In genomic region chr17:45449586-45449985, GRCm38 (mm10) we compare ENCODE assay signal across 21 mouse cellular contexts. TPM values are rescaled to one million over a fixed set of nuclear protein-coding genes. Genes with fewer than 3 reads are reported as not detected.
DNase-seq lines count a peak whose midpoint lies in the region; ATAC-seq and TF ChIP-seq lines count a peak whose summit lies in the region.
"Had no signal": no experiment of that assay in that cellular context is flagged by ENCODE, and none has a peak within 500 bp of the region (broad histone marks: within the 10 kb centered on the region; RNA-seq: fewer than 3 reads in every experiment).

No protein-coding gene starts in this region.

- TF ChIP-seq POLR2A in ES-Bruce4 (IDR thresholded peaks at IDR 0.05; ENCODE audit: insufficient read depth, low read length) (no peak), MEL (IDR thresholded peaks at IDR 0.05; ENCODE audit: control insufficient read depth in 1 of 2, insufficient read depth in 1 of 2, low read depth in 1 of 2, low read length in 2 of 2, poor library complexity in 1 of 2) (no peak)

- TF ChIP-seq RAD21 in MEL (IDR thresholded peaks at IDR 0.05; ENCODE audit: low read depth, low read length): no peak

- no peak for DNase-seq in MEL (ENCODE audit: low read depth, low spot score)
- peak; percentile 57 for DNase-seq in ZHBTc4 (ENCODE audit: low read depth, low spot score)
- no peak for DNase-seq in adrenal gland, adult 18-20 months (ENCODE audit: low spot score in 2 of 2)
- DNase-seq in left cerebral cortex, postnatal 36 days (ENCODE audit: low spot score in 2 of 2): no peak
- DNase-seq: adrenal gland, adult 8-10 months; adrenal gland, postnatal 14 days; adrenal gland, postnatal 36 days; cerebellum, adult 11-12 months; cerebellum, adult 2 months; cerebellum, adult 9-10 months; cerebellum, postnatal 10 days; cerebellum, postnatal 25 days had no signal

- H3K27ac ChIP-seq in ES-Bruce4 (ENCODE audit: insufficient read depth, low read length): peak overlapping the region; percentile 53
- H3K27ac ChIP-seq in MEL (ENCODE audit: control insufficient read depth, low read depth, low read length): peak overlapping the region; percentile 12; the same call in 1 of the 2 replicates
- no peak overlapping the region for H3K27ac ChIP-seq in forebrain, embryonic 12.5 days
- H3K27ac ChIP-seq: embryonic facial prominence, embryonic 10.5 days; embryonic facial prominence, embryonic 12.5 days had no signal

- H3K36me3 ChIP-seq in ES-Bruce4 (ENCODE audit: control insufficient read depth, insufficient read depth, low read length, poor library complexity, severe bottlenecking) (peaks cover 8% of the 10 kb centered on the region; the same call in 1 of the 2 replicates), MEL (ENCODE audit: control insufficient read depth in 1 of 2, insufficient read depth in 2 of 2, low read length in 2 of 2) (peaks cover 0 to 34% of the 10 kb centered on the region in 2 experiments; a peak in 2 of 4 replicates)
- peaks cover 12% of the 10 kb centered on the region for H3K36me3 ChIP-seq in forebrain, embryonic 12.5 days (replicated peaks)
- H3K36me3 ChIP-seq: embryonic facial prominence, embryonic 12.5 days had no signal

- no peaks in the 10 kb centered on the region for H3K9me3 ChIP-seq in ES-Bruce4 (replicated peaks; ENCODE audit: control insufficient read depth, insufficient read depth, low read length, poor library complexity, severe bottlenecking)
- H3K9me3 ChIP-seq in MEL (replicated peaks; ENCODE audit: insufficient read depth, low read length): no peaks in the 10 kb centered on the region
- H3K9me3 ChIP-seq in forebrain, embryonic 12.5 days: no peaks in the 10 kb centered on the region
- H3K9me3 ChIP-seq: embryonic facial prominence, embryonic 10.5 days; embryonic facial prominence, embryonic 12.5 days; G1E had no signal

- H3K27me3 ChIP-seq in ES-Bruce4 (ENCODE audit: control insufficient read depth, insufficient read depth, low read length, poor library complexity, severe bottlenecking) (no peaks in the 10 kb centered on the region), MEL (ENCODE audit: control insufficient read depth in 1 of 2, insufficient read depth in 2 of 2, low read length in 2 of 2) (no peaks in the 10 kb centered on the region)
- no peaks in the 10 kb centered on the region for H3K27me3 ChIP-seq in forebrain, embryonic 12.5 days
- H3K27me3 ChIP-seq: CH12.LX; embryonic facial prominence, embryonic 12.5 days had no signal

- peaks cover 9% of the 10 kb centered on the region for H3K4me1 ChIP-seq in ES-Bruce4 (ENCODE audit: control insufficient read depth, insufficient read depth, low read length)
- H3K4me1 ChIP-seq in MEL (ENCODE audit: control insufficient read depth in 1 of 2, insufficient read depth in 2 of 2, low read length in 2 of 2): peaks cover 19 to 29% of the 10 kb centered on the region in 2 experiments
- no peaks in the 10 kb centered on the region for H3K4me1 ChIP-seq in forebrain, embryonic 12.5 days
- H3K4me1 ChIP-seq: embryonic facial prominence, embryonic 10.5 days; embryonic facial prominence, embryonic 12.5 days had no signal

- intact Hi-C loops in left cerebral cortex, postnatal 36 days (cut with DNase I): no loop called here

- WGBS in forebrain, embryonic 12.5 days: 92% methylated on average over 8 of the region's 8 CpGs

- no peak for ATAC-seq in forebrain, embryonic 12.5 days (ENCODE audit: low FRiP score)
- ATAC-seq: CD4-positive, CD25-positive, alpha-beta regulatory T cell, adult 4 months; forebrain, embryonic 14.5 days; forebrain, embryonic 16.5 days had no signal

- H3K4me3 ChIP-seq in ES-Bruce4 (ENCODE audit: low read depth, low read length) (no peak overlapping the region), MEL (ENCODE audit: control insufficient read depth in 1 of 2, insufficient read depth in 1 of 2, low read depth in 2 of 2, low read length in 2 of 2) (no peak overlapping the region)
- H3K4me3 ChIP-seq in forebrain, embryonic 12.5 days (replicated peaks): no peak overlapping the region
- H3K4me3 ChIP-seq: embryonic facial prominence, embryonic 10.5 days; embryonic facial prominence, embryonic 12.5 days had no signal

- TF ChIP-seq CTCF in ES-Bruce4 (IDR thresholded peaks at IDR 0.05; ENCODE audit: low read depth, low read length) (no peak), MEL (IDR thresholded peaks at IDR 0.05 in 2 of 3, conservative IDR thresholded peaks at IDR 0.05 in 1 of 3; ENCODE audit: control insufficient read depth in 1 of 3, insufficient read depth in 1 of 3, low read depth in 2 of 3, low read length in 3 of 3, poor library complexity in 1 of 3, severe bottlenecking in 1 of 3) (no peak)

- peak; percentile 52; the same call in 1 of the 2 replicates for TF ChIP-seq EP300 in ES-Bruce4 (IDR thresholded peaks at IDR 0.05; ENCODE audit: insufficient read depth, low read depth, low read length)
- TF ChIP-seq EP300 in MEL (IDR thresholded peaks at IDR 0.05; ENCODE audit: low read depth in 1 of 2, low read length in 2 of 2): no peak

- no peak overlapping the region for H3K4me2 ChIP-seq in forebrain, embryonic 12.5 days
- H3K4me2 ChIP-seq: embryonic facial prominence, embryonic 12.5 days had no signal

- H3K79me2 ChIP-seq in MEL (ENCODE audit: control insufficient read depth, insufficient read depth, low read length, poor library complexity): no peaks in the 10 kb centered on the region

- H3K9ac ChIP-seq in ES-Bruce4 (ENCODE audit: low read depth, poor library complexity, severe bottlenecking): no peak overlapping the region
- H3K9ac ChIP-seq in MEL (ENCODE audit: control insufficient read depth, low read depth, low read length, poor library complexity, severe bottlenecking): no peak overlapping the region
- H3K9ac ChIP-seq in forebrain, embryonic 12.5 days: no peak overlapping the region
- H3K9ac ChIP-seq: embryonic facial prominence, embryonic 12.5 days had no signal

TF ChIP-seq in MEL, 35 proteins besides CTCF, POLR2A, EP300 and RAD21:
- no peak for TF ChIP-seq TAL1 (IDR thresholded peaks at IDR 0.05; ENCODE audit: low read length)
- TF ChIP-seq POLR2AphosphoS2 (IDR thresholded peaks at IDR 0.05; ENCODE audit: low read length): no peak
- no peak for TF ChIP-seq POLR2AphosphoS5 (IDR thresholded peaks at IDR 0.05; ENCODE audit: borderline replicate concordance, low read depth, low read length)
- no peak for TF ChIP-seq ZMIZ1 (IDR thresholded peaks at IDR 0.05; ENCODE audit: low read depth, low read length)
- TF ChIP-seq HCFC1 (IDR thresholded peaks at IDR 0.05; ENCODE audit: low read depth, low read length): no peak
- TF ChIP-seq MAX (IDR thresholded peaks at IDR 0.05; ENCODE audit: low read length): no peak
- no peak for TF ChIP-seq MAFK (IDR thresholded peaks at IDR 0.05; ENCODE audit: borderline replicate concordance, low read depth, low read length)
- no peak for TF ChIP-seq ZC3H11A (IDR thresholded peaks at IDR 0.05; ENCODE audit: low read depth, low read length)
- no peak for TF ChIP-seq TBP (IDR thresholded peaks at IDR 0.05; ENCODE audit: low read depth, low read length)
- no peak for TF ChIP-seq USF2 (IDR thresholded peaks at IDR 0.05; ENCODE audit: borderline replicate concordance in 1 of 2, insufficient read depth in 1 of 2, low read depth in 1 of 2, low read length in 2 of 2)
- no peak for TF ChIP-seq ZNF384 (IDR thresholded peaks at IDR 0.05; ENCODE audit: low read depth, low read length)
- no peak for TF ChIP-seq NELFE (IDR thresholded peaks at IDR 0.05; ENCODE audit: low read depth, low read length)
- TF ChIP-seq CHD2 (IDR thresholded peaks at IDR 0.05; ENCODE audit: low read length): no peak
- no peak for TF ChIP-seq GABPA (IDR thresholded peaks at IDR 0.05; ENCODE audit: low read depth, low read length)
- TF ChIP-seq CHD1 (IDR thresholded peaks at IDR 0.05; ENCODE audit: low read depth, low read length): no peak
- TF ChIP-seq BHLHE40 (IDR thresholded peaks at IDR 0.05; ENCODE audit: borderline replicate concordance, low read depth, low read length): no peak
- TF ChIP-seq ZKSCAN1 (IDR thresholded peaks at IDR 0.05; ENCODE audit: low read depth, low read length): no peak
- TF ChIP-seq MEF2A (IDR thresholded peaks at IDR 0.05; ENCODE audit: extremely low read depth, insufficient replicate concordance, low read depth, low read length, poor library complexity, severe bottlenecking): no peak
- no peak for TF ChIP-seq SMC3 (IDR thresholded peaks at IDR 0.05; ENCODE audit: low read depth, low read length)
- TF ChIP-seq MYC (IDR thresholded peaks at IDR 0.05; ENCODE audit: low read depth, low read length): no peak

RNA-seq across cellular contexts. Expression of gene Cdc5l, which starts 16.0 kb away (rescaled TPM):
- polyA plus RNA-seq in ES-Bruce4 (2011; ENCODE audit: insufficient read depth, insufficient read length, low read depth, missing spikeins) (135 and 137 TPM in 2 replicates), MEL (2012; ENCODE audit: insufficient read depth in 1 of 2, insufficient read length in 2 of 2, low read depth in 1 of 2, low replicate concordance in 2 of 2, missing spikeins in 1 of 2) (10 to 100 TPM in 1 of 2 experiments, not detected in 1; 89.0 TPM)
- 63.4 and 69.9 TPM in 2 replicates for total RNA-seq in MEL (2012; rRNA removed)
- polyA plus RNA-seq in forebrain, embryonic 12.5 days (2016; fragmentation: Nextera tagmentation; extraction: Ambion mirVana): 79.9 and 82.6 TPM in 2 replicates
- total RNA-seq in adrenal gland, adult 18-20 months (2021): 10 to 100 TPM; 39.9 to 40.9 TPM
- total RNA-seq in left cerebral cortex, postnatal 36 days (2021): 10 to 100 TPM; 55.2 to 56.0 TPM

RNA-seq across cellular contexts. Expression of gene Spats1, which starts 25.6 kb away (rescaled TPM):
- polyA plus RNA-seq in ES-Bruce4 (2011; ENCODE audit: insufficient read depth, insufficient read length, low read depth, missing spikeins): 3.0 and 3.2 TPM in 2 replicates
- total RNA-seq in MEL (2012; rRNA removed): 1.4 and 1.5 TPM in 2 replicates
- polyA plus RNA-seq in MEL (2012; ENCODE audit: insufficient read depth in 1 of 2, insufficient read length in 2 of 2, low read depth in 1 of 2, low replicate concordance in 2 of 2, missing spikeins in 1 of 2): 100 to 1,000 TPM in 1 of 2 experiments, 1 to 10 TPM in 1; 2.5 to 149 TPM
- polyA plus RNA-seq in forebrain, embryonic 12.5 days (2016; fragmentation: Nextera tagmentation; extraction: Ambion mirVana): 1.1 and 1.8 TPM in 2 replicates
- total RNA-seq in adrenal gland, adult 18-20 months (2021): not detected
- total RNA-seq in left cerebral cortex, postnatal 36 days (2021): 1 to 10 TPM; 7.2 to 8.3 TPM
- total RNA-seq: adrenal gland, postnatal 14 days; adrenal gland, postnatal 36 days had no signal
- polyA plus RNA-seq: G1E had no signal

RNA-seq across cellular contexts. Expression of gene Aars2, which starts 57.1 kb away (rescaled TPM):
- polyA plus RNA-seq in ES-Bruce4 (2011; ENCODE audit: insufficient read depth, insufficient read length, low read depth, missing spikeins) (18.1 and 19.0 TPM in 2 replicates), MEL (2012; ENCODE audit: insufficient read depth in 1 of 2, insufficient read length in 2 of 2, low read depth in 1 of 2, low replicate concordance in 2 of 2, missing spikeins in 1 of 2) (10 to 100 TPM; 25.6 to 63.5 TPM)
- 13.6 and 14.4 TPM in 2 replicates for total RNA-seq in MEL (2012; rRNA removed)
- 22.8 and 26.5 TPM in 2 replicates for polyA plus RNA-seq in forebrain, embryonic 12.5 days (2016; fragmentation: Nextera tagmentation; extraction: Ambion mirVana)
- 10 to 100 TPM; 15.8 to 17.3 TPM for total RNA-seq in adrenal gland, adult 18-20 months (2021)
- 10 to 100 TPM; 23.1 to 26.4 TPM for total RNA-seq in left cerebral cortex, postnatal 36 days (2021)
